Mouse (Mus musculus): ENCODE data around the gene Gm44503. TPM values are rescaled to one million over a fixed set of nuclear protein-coding genes. Genes with fewer than 3 reads are reported as not detected.
A peak's percentile ranks its signal among the peaks of the same experiment; 100 is the strongest.

Gene Gm44503
- total RNA-seq, 2 experiments from 2014 or later, result 0.29 TPM; not detected in 1

DNA sequence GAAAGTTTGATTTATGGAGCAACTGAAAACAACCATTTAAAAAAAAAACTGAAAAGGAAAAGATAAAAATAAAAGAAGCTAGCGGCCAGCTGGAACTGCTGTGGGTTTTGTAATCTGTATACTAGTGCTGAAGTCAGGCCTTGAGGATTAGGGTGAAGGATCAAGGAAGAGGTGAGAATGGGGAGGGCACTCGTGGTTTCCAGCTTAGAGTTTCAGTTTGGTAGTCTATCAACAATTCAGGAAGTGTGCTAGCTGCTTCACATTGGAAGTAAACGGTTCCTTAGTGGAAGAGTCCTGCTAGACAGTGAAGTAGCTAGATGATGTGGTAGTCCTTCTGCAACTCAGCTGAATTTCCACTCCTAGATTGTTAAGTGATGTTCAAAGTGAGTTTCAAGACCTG, 49.7 kb downstream of the Gm44503 start:
- DNase-seq (ENCODE audit: low spot score in 2 of 2), result no peak
- intact Hi-C loops (cut with DNase I), result no loop called here

DNA sequence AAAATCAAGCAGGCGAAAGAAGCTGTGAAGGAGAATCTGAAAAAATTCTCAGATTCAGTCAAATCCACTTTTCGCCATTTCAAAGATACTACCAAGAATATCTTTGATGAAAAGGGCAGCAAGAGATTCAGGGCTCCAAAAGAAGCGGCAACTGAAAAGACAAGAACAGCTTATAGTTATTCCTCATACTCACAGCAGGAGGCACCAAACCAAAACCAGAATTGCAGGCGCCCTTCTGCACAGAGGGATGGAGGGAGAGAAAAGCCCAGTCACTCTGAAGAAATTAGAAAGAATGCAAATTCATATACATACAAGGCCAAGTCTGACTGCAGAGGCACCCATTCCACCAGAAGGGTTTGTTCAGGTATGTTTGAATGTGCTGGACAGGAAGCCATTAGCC, 54.0 kb downstream of the Gm44503 start:
- peak in 1 of 2 experiments; percentile 23 for DNase-seq (ENCODE audit: low spot score in 2 of 2)
- intact Hi-C loops (cut with DNase I), result no loop called here

DNA sequence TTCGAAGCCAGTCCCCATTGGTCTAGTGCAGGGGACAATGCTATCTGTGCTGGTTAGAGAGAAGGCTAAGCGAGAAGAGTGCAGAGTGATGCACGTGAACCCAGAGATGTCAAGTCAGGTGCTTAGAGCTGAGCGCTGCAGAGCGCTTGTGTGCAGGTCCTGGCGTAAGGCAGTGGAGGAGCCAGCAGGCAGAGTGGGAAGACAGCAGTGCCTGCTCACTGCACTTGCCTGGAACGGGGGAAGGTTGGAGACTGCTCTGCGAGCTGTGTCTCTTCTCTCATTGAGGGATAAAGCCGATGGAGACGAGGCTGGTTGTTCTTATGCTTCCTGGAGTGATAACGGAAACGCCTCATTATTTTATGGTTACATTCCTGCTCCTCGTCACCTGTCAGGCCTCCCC, 56.1 kb downstream of the Gm44503 start:
- no peak for DNase-seq (ENCODE audit: low spot score in 2 of 2)
- intact Hi-C loops (cut with DNase I), result no loop called here

GRCm38 (mm10) chr9:73019841-73020240, 61.2 kb downstream of the Gm44503 start:
- no peak for DNase-seq (ENCODE audit: low spot score in 2 of 2)
- intact Hi-C loops (cut with DNase I), result no loop called here

DNA sequence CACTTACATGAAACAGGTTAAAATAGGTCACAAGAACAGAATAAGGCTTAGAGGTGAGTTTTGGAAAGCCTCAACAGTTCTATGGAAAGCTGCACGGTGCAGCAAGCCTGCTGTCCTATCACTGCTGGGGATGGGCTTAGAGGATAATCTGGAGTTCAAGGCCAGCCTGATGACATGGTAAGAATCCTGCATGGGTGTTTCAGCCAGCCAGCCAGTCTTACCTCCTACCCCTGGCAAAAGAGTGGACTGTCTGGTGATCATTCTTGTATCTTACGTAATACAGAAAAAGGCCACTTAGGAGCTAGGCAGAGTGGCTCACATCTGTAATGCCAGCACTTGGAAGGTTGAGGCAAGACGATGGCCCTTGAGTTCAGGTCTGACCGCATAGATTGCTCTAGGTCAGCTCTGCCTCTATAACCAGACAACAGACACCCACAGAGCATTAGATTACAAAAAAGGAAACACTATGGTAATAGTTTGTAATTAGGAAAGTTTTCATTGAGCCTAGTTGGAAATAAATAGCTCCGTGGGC, 62.0 kb downstream of the Gm44503 start:
- no peak for DNase-seq (ENCODE audit: low spot score in 2 of 2)
- intact Hi-C loops (cut with DNase I), result no loop called here

DNA sequence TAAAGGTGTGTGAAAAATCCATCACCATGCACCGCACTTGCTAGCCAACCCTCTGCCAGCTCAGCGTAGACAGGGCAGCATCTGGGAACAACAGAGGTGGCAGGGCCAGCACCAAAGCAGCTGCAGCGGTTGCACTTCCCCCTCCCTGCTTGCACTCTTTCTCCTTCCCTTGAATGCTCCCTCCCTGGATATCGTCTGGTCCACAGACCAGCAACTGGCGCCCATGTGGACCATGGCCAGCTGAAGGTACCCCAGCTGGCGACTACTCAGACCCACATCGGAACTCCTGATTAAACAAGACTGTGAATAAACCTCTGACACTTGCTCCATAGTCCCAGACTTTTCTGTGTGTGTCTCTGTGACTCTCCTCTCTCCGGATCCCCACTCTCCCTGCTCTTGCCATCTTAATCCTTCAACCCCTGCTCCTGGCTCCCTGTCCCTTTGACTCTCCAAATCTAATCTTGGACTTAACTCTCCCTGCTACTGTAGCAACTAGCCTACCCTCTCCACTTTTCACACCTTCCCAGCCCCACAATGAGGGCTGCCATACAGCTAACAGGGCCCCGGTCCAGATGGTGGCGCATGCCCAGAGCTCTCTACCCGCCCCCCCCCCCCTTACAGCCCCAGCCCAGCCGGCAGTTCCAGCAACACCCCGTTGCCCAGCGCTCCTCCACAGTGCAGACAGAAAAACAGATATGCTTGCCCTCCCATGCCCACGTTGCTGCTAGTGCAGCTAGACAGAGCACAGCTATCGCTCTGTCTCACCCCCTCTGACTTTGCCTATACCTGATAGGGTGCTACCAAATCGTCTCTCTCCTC, 67.4 kb downstream of the Gm44503 start:
- peak in 1 of 2 experiments; percentile 45 for DNase-seq (ENCODE audit: low spot score in 2 of 2)
- intact Hi-C loops (cut with DNase I), result no loop called here

- DNase-seq (ENCODE audit: low spot score in 2 of 2), result no peak
- intact Hi-C loops (cut with DNase I), result no loop called here
Observed at GRCm38 (mm10) chr9:73030443-73030842, 71.8 kb downstream of the Gm44503 start.

- no peak for DNase-seq (ENCODE audit: low spot score in 2 of 2)
- intact Hi-C loops (cut with DNase I), result no loop called here
Observed at GRCm38 (mm10) chr9:73031421-73031820, 72.8 kb downstream of the Gm44503 start.

DNA sequence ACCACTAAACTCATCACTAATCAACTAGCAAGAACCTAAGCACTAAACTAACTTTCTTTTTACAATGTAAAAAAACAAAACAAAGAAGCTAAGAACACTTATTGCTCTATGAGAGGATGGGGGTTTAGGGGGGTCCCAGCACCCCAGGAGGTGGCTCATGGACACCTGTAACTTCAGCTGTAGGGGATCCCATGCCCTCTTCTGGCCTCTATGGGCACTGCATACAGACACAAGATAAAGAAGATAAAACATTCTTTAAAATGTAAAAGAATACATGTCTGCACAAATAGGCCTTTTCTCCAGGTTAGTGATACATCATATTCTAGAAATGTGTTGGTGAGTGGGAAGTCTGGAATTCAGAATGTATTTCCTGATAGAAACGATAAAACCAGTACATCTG, 74.8 kb downstream of the Gm44503 start:
- no peak for DNase-seq (ENCODE audit: low spot score in 2 of 2)
- intact Hi-C loops (cut with DNase I), result no loop called here

DNA sequence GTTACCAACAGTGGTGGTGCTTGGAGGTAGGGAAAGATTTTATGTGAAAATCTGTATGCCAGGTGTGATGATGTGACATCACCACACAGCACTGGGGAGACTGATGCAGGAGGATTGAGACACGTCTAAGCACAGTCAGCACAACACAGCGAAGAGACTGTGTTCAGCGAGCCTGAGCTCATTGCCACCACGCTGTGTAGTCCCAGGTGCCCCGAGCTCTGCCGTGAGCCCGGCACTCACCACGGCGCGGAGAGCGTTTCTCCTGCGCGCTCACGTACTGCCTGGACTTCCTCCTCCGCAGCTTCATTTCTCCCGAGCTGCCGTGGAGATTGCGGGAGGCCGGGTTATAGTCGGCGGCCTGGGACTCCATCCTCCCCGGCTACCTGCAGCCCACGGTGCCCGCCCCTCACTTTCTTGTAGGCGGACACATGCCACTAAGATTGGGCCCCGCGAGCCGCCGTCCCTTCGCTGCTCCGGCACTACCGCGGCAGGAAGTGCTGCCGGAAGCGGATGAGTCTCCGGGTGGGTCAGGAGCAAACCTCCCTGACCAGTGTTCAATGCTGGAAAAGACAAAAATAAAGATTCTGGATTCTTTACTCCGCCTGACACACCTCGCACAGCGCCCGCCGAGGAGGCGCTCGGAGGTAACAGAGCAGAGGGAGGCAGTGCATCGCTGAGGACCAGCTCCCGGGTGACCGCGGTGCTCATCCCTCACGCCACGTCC, 80.7 kb downstream of the Gm44503 start:
- intact Hi-C loops (cut with DNase I), result no loop called here

DNA sequence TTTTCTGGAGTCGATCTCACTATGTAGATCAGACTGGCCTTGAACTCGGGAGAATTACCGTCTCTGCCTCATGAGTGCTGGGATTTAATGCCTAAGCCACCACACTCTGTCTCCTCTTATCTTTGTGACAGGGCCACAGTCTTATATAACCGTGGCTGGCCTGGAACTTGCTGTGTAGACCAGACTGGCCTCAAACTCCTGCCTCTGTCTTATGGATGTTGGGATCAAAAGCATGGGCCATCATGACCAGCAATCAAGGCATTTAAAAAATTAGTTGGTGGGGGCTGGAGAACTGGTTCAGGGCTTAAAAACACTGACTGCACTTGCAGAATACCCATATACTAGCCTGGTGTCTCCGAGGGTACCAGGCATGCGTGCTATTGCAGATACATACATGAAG, 81.4 kb downstream of the Gm44503 start, which contains the start of gene Pigb:
TSS of gene Pigb (minus strand) at position 299 of the 400 bp plus-strand sequence.
- intact Hi-C loops (cut with DNase I), result no loop called here
- DNase-seq (ENCODE audit: low spot score in 2 of 2), result no peak

More for the DNA sequence above, 80.7 kb downstream of the Gm44503 start:
- DNase-seq (ENCODE audit: low spot score in 2 of 2), result peak; percentile 89 to 96

DNA sequence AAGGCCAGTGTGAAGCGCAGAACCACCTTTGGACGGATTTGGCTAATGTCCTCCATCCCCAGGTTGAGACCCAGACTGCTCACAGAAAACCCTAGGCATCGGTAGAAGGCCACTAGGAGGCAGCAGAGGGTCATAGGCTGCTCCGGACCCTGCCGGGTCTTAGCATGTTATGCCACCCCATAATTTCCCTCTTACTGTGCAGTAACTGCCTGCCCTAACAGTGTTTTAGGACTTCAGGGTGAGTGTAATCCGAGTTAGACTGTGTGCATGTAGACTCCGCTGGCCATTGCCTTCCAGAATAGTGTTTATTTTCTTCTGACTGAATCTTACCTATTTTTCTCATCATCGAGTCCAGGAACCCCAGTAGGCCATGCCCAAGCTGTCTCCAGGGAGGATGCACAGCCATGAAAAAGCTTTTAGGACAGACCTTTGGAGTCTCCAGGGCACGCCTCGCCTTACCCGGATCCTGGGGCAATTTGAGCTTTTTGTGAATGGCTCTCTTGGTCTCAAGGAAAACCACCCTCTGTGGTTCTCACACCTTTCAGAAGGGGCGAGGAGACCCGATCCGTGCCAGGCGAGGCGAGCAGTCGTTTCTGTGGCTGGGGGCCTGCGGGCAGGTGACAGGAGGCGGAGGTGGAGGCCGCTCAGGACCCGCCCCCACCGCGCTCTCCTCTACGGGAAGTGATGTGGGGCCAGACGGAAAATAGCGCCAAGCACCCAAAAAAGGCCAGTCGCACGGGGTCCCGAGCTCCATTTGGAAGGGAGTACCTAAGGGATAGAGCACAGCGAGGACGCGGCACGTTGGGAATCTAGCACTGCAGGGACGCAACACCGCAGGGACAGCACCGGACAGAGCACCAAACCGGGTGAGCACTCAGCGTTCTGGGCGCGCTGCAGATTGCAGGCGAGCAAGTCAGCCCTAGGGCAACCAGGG, 85.8 kb downstream of the Gm44503 start, which contains the start of gene Rab27a:
TSS of gene Rab27a (plus strand) at position 709 of the 934 bp plus-strand sequence.
- DNase-seq (ENCODE audit: low spot score in 2 of 2), result peak; percentile 75 to 88
- intact Hi-C loops (cut with DNase I), result loop anchor here (1.0 kb wide), 1 partner anchor 47 kb away; no protein-coding TSS in a partner anchor

GRCm38 (mm10) chr9:73045204-73045603, 86.6 kb downstream of the Gm44503 start:
- intact Hi-C loops (cut with DNase I), result no loop called here

GRCm38 (mm10) chr9:73045711-73046110, 87.1 kb downstream of the Gm44503 start:
- intact Hi-C loops (cut with DNase I), result no loop called here
- DNase-seq (ENCODE audit: low spot score in 2 of 2), result no peak

More at GRCm38 (mm10) chr9:73045204-73045603, 86.6 kb downstream of the Gm44503 start:
- DNase-seq (ENCODE audit: low spot score in 2 of 2), result no peak

- DNase-seq (ENCODE audit: low spot score in 2 of 2), result no peak
- intact Hi-C loops (cut with DNase I), result no loop called here
Observed at GRCm38 (mm10) chr9:73047906-73048305, 89.3 kb downstream of the Gm44503 start.

DNA sequence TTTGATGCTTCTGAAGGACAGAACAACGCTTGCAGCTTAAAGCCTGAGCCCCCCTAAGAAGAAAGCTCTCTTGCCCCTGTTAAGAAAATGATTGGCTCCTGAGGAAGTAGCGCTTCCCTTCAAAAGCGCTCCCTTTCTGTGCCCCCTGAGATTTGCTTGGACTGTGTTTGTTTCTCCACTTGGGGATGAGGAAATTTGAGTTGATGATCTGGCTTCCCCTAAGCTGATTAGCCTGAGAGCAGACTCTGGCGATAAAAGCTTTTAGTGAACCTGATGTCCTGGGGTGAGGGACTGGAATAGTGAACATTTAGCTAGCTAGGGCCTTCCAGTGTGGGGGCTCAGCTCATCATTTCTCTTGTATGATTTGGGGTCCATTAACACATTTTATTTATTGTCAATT, 90.3 kb downstream of the Gm44503 start:
- intact Hi-C loops (cut with DNase I), result no loop called here
- DNase-seq (ENCODE audit: low spot score in 2 of 2), result no peak

- intact Hi-C loops (cut with DNase I), result no loop called here
- no peak for DNase-seq (ENCODE audit: low spot score in 2 of 2)
Observed at GRCm38 (mm10) chr9:73049833-73050232, 91.2 kb downstream of the Gm44503 start.

- intact Hi-C loops (cut with DNase I), result no loop called here
- DNase-seq (ENCODE audit: low spot score in 2 of 2), result no peak
Observed at GRCm38 (mm10) chr9:73050606-73051005, 92.0 kb downstream of the Gm44503 start.

DNA sequence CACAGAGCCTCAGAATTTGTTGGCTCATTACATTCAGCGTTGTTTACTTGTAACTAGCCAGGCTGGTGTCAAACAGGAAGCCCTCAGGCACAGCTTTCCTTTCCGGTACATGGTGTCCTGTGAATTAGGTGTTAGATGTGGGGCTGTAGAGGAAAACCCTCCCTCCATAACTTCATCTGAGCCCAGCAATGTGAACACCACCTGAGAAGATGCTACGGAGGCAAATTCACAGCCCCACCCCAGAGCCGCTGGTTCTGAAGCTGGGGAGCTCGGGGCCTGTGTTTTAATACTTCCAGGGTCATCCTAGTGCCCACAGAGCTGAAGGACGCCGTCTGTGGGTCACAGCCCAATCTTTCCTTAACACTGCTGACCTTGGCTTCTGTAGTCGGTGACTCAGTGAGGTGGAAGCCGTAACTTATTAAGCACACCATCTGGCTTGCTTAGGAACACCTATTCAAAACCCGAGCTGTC, 96.8 kb downstream of the Gm44503 start:
- DNase-seq (ENCODE audit: low spot score in 2 of 2), result no peak
- intact Hi-C loops (cut with DNase I), result no loop called here

Measured in left cerebral cortex, postnatal 14 days (tissue).